Mouse (Mus musculus): Measurements from ENCODE around the gene Kank3.

Gene Kank3

GRCm38 (mm10) chr17:33810334-33811141 is at the start of gene Kank3:
Kank3 (plus strand) TSS chr17:33810519.
- ATAC-seq (ENCODE audit: low TSS enrichment): peak; percentile 100

- ATAC-seq (ENCODE audit: low TSS enrichment): no peak
Observed at GRCm38 (mm10) chr17:33766389-33766788, 43.9 kb upstream of the Kank3 start.

GRCm38 (mm10) chr17:33771617-33772016 is 38.7 kb upstream of the Kank3 start:
- ATAC-seq (ENCODE audit: low TSS enrichment): no peak

GRCm38 (mm10) chr17:33773426-33773825 is 36.9 kb upstream of the Kank3 start:
- no peak for ATAC-seq (ENCODE audit: low TSS enrichment)

GRCm38 (mm10) chr17:33773871-33774572 is 36.3 kb upstream of the Kank3 start:
- ATAC-seq (ENCODE audit: low TSS enrichment): no peak

- no peak for ATAC-seq (ENCODE audit: low TSS enrichment)
Observed at GRCm38 (mm10) chr17:33774573-33775155, 35.7 kb upstream of the Kank3 start.

GRCm38 (mm10) chr17:33775287-33775686 is 35.0 kb upstream of the Kank3 start:
- no peak for ATAC-seq (ENCODE audit: low TSS enrichment)

GRCm38 (mm10) chr17:33779271-33779966 is 30.9 kb upstream of the Kank3 start:
- ATAC-seq (ENCODE audit: low TSS enrichment): peak; percentile 74

GRCm38 (mm10) chr17:33779967-33780295 is 30.4 kb upstream of the Kank3 start:
- no peak for ATAC-seq (ENCODE audit: low TSS enrichment)

GRCm38 (mm10) chr17:33780431-33780830 is 29.9 kb upstream of the Kank3 start:
- ATAC-seq (ENCODE audit: low TSS enrichment): no peak

GRCm38 (mm10) chr17:33781124-33781977 is 29.0 kb upstream of the Kank3 start, which contains the start of gene Angptl4:
Angptl4 (minus strand) TSS chr17:33781830.
- ATAC-seq (ENCODE audit: low TSS enrichment): peak; percentile 58

- no peak for ATAC-seq (ENCODE audit: low TSS enrichment)
Observed at GRCm38 (mm10) chr17:33782067-33782466, 28.3 kb upstream of the Kank3 start.

- ATAC-seq (ENCODE audit: low TSS enrichment): peak; percentile 18; the same call in 1 of the 2 replicates
Observed at GRCm38 (mm10) chr17:33783408-33783807, 26.9 kb upstream of the Kank3 start.

- no peak for ATAC-seq (ENCODE audit: low TSS enrichment)
Observed at GRCm38 (mm10) chr17:33784939-33785338, 25.4 kb upstream of the Kank3 start.

- peak; percentile 88; the same call in 1 of the 2 replicates for ATAC-seq (ENCODE audit: low TSS enrichment)
Observed at GRCm38 (mm10) chr17:33786375-33786774, 23.9 kb upstream of the Kank3 start.

- ATAC-seq (ENCODE audit: low TSS enrichment): no peak
Observed at GRCm38 (mm10) chr17:33788732-33789131, 21.6 kb upstream of the Kank3 start.

- ATAC-seq (ENCODE audit: low TSS enrichment): no peak
Observed at GRCm38 (mm10) chr17:33798306-33798705, 12.0 kb upstream of the Kank3 start.

- ATAC-seq (ENCODE audit: low TSS enrichment): no peak
Observed at GRCm38 (mm10) chr17:33799277-33799676, 11.0 kb upstream of the Kank3 start.

GRCm38 (mm10) chr17:33802221-33802620 is 8.1 kb upstream of the Kank3 start:
- ATAC-seq (ENCODE audit: low TSS enrichment): no peak

- ATAC-seq (ENCODE audit: low TSS enrichment): no peak
Observed at GRCm38 (mm10) chr17:33804205-33804604, 6.1 kb upstream of the Kank3 start.

- ATAC-seq (ENCODE audit: low TSS enrichment): no peak
Observed at GRCm38 (mm10) chr17:33804745-33805144, 5.6 kb upstream of the Kank3 start.

Measured in frontal cortex, adult (tissue).